Mouse (Mus musculus): ENCODE measurements at regions not wholly inside any gene's neighbourhood (a gene's known extent, or its start where the extent isn't known, plus 50 kb on each side); places are given as distances from the start of the nearest gene placed in this dataset.

DNA sequence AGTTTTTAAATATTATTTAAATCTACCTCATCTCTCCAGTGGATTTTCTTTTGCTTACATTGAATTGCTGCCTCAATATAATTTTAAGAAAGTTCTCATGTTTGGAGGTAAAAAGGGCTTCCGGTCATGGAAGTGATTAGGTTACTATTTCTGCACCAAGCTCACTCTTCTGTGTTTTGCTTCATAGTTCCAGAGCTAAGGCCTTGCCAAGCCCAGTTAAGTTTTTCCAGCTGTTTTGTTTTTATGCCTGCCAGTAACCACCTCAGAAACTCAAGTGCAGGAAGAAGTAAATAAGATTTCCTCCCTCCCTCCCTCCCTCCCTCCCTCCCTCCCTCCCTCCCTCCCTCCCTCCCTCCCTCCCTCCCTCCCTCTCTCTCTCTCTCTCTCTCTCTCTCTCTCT is 2466.1 kb downstream of the Poteg start:
- WGBS = 50% methylated on average over 1 of the region's 1 CpGs
- no peaks in the 10 kb centered on the region for H3K27me3 ChIP-seq (ENCODE audit: control insufficient read depth, insufficient read depth, low read length)
- no peak overlapping the region for H3K4me3 ChIP-seq (ENCODE audit: low read depth, low read length)
- no peak for ATAC-seq (replicated peaks; ENCODE audit: insufficient number of reproducible peaks, low FRiP score, low TSS enrichment, low read depth)
- H3K36me3 ChIP-seq (replicated peaks; ENCODE audit: control insufficient read depth, insufficient read depth, low read depth, low read length) = no peaks in the 10 kb centered on the region
- no peaks in the 10 kb centered on the region for H3K9me3 ChIP-seq (replicated peaks; ENCODE audit: control insufficient read depth, low read length)
- H3K4me2 ChIP-seq (ENCODE audit: low read depth, low read length) = no peak overlapping the region
- H3K27ac ChIP-seq (replicated peaks; ENCODE audit: low read depth, low read length) = no peak overlapping the region
- no peaks in the 10 kb centered on the region for H3K4me1 ChIP-seq (ENCODE audit: control insufficient read depth, insufficient read depth, low read length)
- no peak overlapping the region for H3K9ac ChIP-seq (replicated peaks; ENCODE audit: low read length)
- peak; percentile 60 for DNase-seq (ENCODE audit: low spot score)

GRCm38 (mm10) chr8:29920486-29920885 is 2473.0 kb downstream of the Poteg start:
- H3K27ac ChIP-seq (replicated peaks; ENCODE audit: low read depth, low read length) = no peak overlapping the region
- H3K36me3 ChIP-seq (replicated peaks; ENCODE audit: control insufficient read depth, insufficient read depth, low read depth, low read length) = no peaks in the 10 kb centered on the region
- no peak overlapping the region for H3K4me3 ChIP-seq (ENCODE audit: low read depth, low read length)
- DNase-seq (ENCODE audit: low spot score) (no peak), ATAC-seq (replicated peaks; ENCODE audit: insufficient number of reproducible peaks, low FRiP score, low TSS enrichment, low read depth) (no peak)
- H3K4me2 ChIP-seq (ENCODE audit: low read depth, low read length) = no peak overlapping the region
- H3K9ac ChIP-seq (replicated peaks; ENCODE audit: low read length) = no peak overlapping the region
- WGBS = 82% methylated on average over 2 of the region's 2 CpGs
- H3K9me3 ChIP-seq (replicated peaks; ENCODE audit: control insufficient read depth, low read length) = no peaks in the 10 kb centered on the region
- H3K27me3 ChIP-seq (ENCODE audit: control insufficient read depth, insufficient read depth, low read length) = no peaks in the 10 kb centered on the region
- no peaks in the 10 kb centered on the region for H3K4me1 ChIP-seq (ENCODE audit: control insufficient read depth, insufficient read depth, low read length)

- no peaks in the 10 kb centered on the region for H3K4me1 ChIP-seq (ENCODE audit: control insufficient read depth, insufficient read depth, low read length)
- no peak for DNase-seq (ENCODE audit: low spot score)
- no peaks in the 10 kb centered on the region for H3K27me3 ChIP-seq (ENCODE audit: control insufficient read depth, insufficient read depth, low read length)
- no peaks in the 10 kb centered on the region for H3K36me3 ChIP-seq (replicated peaks; ENCODE audit: control insufficient read depth, insufficient read depth, low read depth, low read length)
- H3K4me3 ChIP-seq (ENCODE audit: low read depth, low read length) = no peak overlapping the region
- no peak for ATAC-seq (replicated peaks; ENCODE audit: insufficient number of reproducible peaks, low FRiP score, low TSS enrichment, low read depth)
- no peak overlapping the region for H3K9ac ChIP-seq (replicated peaks; ENCODE audit: low read length)
- H3K4me2 ChIP-seq (ENCODE audit: low read depth, low read length) = no peak overlapping the region
- no peak overlapping the region for H3K27ac ChIP-seq (replicated peaks; ENCODE audit: low read depth, low read length)
- WGBS = 89% methylated on average over 4 of the region's 4 CpGs
- H3K9me3 ChIP-seq (replicated peaks; ENCODE audit: control insufficient read depth, low read length) = no peaks in the 10 kb centered on the region
Measured at GRCm38 (mm10) chr8:29928257-29928656, 2480.8 kb downstream of the Poteg start.

DNA sequence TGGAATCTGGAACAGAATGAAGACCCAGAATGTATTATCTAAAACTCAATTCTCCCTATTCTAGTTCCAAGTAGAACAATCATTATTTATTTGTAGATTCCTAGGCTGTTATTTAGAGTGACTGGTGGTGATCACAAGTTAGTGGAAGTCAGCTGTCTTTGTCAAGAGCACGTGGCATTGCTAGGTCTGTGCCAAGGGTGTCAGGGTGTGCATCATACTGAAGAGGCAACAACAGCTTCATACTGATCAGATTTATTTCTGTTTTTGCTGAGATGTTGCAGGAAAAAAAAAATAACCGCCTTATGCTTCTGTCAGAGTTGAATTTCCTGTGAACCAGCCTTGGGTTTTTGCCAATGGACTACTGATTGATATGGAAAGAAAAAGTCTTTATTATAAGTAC is 2513.9 kb downstream of the Poteg start:
- no peak for DNase-seq (ENCODE audit: low spot score)
- no peaks in the 10 kb centered on the region for H3K9me3 ChIP-seq (replicated peaks; ENCODE audit: control insufficient read depth, low read length)
- no peak overlapping the region for H3K27ac ChIP-seq (replicated peaks; ENCODE audit: low read depth, low read length)
- WGBS = 87% methylated on average over 2 of the region's 2 CpGs
- H3K4me3 ChIP-seq (ENCODE audit: low read depth, low read length) = no peak overlapping the region
- H3K4me2 ChIP-seq (ENCODE audit: low read depth, low read length) = no peak overlapping the region
- H3K36me3 ChIP-seq (replicated peaks; ENCODE audit: control insufficient read depth, insufficient read depth, low read depth, low read length) = no peaks in the 10 kb centered on the region
- H3K9ac ChIP-seq (replicated peaks; ENCODE audit: low read length) = no peak overlapping the region
- no peaks in the 10 kb centered on the region for H3K27me3 ChIP-seq (ENCODE audit: control insufficient read depth, insufficient read depth, low read length)
- no peak for ATAC-seq (replicated peaks; ENCODE audit: insufficient number of reproducible peaks, low FRiP score, low TSS enrichment, low read depth)
- H3K4me1 ChIP-seq (ENCODE audit: control insufficient read depth, insufficient read depth, low read length) = no peaks in the 10 kb centered on the region

DNA sequence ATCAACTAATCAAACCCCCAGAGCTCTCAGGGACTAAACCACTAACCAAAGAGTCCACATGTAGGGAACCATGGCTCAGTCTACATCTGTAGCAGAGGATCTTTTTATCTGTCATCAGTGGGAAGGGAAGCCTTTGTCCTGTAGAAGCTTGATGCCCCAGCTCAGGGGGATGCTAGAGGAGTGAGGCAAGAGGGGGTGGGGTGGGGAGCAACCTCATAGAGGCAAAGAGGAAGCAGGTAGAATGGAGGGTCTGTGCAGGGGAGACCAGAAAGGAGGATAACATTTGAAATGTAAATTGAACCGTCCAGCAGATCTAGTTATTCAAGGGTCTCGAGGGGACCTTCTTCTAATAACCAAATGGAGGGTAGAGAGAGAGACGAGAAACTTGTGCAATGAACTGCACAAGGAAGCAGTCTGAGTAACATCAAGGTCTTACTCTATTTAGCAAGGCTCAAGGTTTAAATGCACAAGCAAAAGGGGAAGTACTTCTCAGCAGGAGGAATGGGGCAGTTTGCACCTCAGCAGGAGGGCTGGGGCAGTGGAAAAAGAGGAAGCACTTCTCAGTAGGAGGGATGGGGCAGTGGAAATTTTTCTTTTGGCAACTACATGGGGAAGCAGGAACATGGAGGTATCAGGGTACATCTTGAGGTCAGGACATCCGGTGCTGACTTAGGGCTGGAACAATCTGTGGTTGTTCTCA is 2529.3 kb downstream of the Poteg start:
- no peak overlapping the region for H3K4me2 ChIP-seq (ENCODE audit: low read depth, low read length)
- no peak overlapping the region for H3K4me3 ChIP-seq (ENCODE audit: low read depth, low read length)
- no peaks in the 10 kb centered on the region for H3K27me3 ChIP-seq (ENCODE audit: control insufficient read depth, insufficient read depth, low read length)
- no peak overlapping the region for H3K27ac ChIP-seq (replicated peaks; ENCODE audit: low read depth, low read length)
- ATAC-seq (replicated peaks; ENCODE audit: insufficient number of reproducible peaks, low FRiP score, low TSS enrichment, low read depth) (no peak), DNase-seq (ENCODE audit: low spot score) (no peak)
- H3K9ac ChIP-seq (replicated peaks; ENCODE audit: low read length) = no peak overlapping the region
- H3K9me3 ChIP-seq (replicated peaks; ENCODE audit: control insufficient read depth, low read length) = no peaks in the 10 kb centered on the region
- H3K4me1 ChIP-seq (ENCODE audit: control insufficient read depth, insufficient read depth, low read length) = no peaks in the 10 kb centered on the region
- H3K36me3 ChIP-seq (replicated peaks; ENCODE audit: control insufficient read depth, insufficient read depth, low read depth, low read length) = no peaks in the 10 kb centered on the region
- 65% methylated on average over 4 of the region's 4 CpGs for WGBS

- Histone ChIP-seq H3K4me3 (ENCODE audit: low read depth, low read length) (no peak overlapping the region), H3K36me3 (replicated peaks; ENCODE audit: control insufficient read depth, insufficient read depth, low read depth, low read length) (no peaks in the 10 kb centered on the region), H3K4me1 (ENCODE audit: control insufficient read depth, insufficient read depth, low read length) (no peaks in the 10 kb centered on the region), H3K4me2 (ENCODE audit: low read depth, low read length) (no peak overlapping the region), H3K9me3 (replicated peaks; ENCODE audit: control insufficient read depth, low read length) (no peaks in the 10 kb centered on the region), H3K27me3 (ENCODE audit: control insufficient read depth, insufficient read depth, low read length) (no peaks in the 10 kb centered on the region), H3K27ac (replicated peaks; ENCODE audit: low read depth, low read length) (no peak overlapping the region), H3K9ac (replicated peaks; ENCODE audit: low read length) (no peak overlapping the region)
- ATAC-seq (replicated peaks; ENCODE audit: insufficient number of reproducible peaks, low FRiP score, low TSS enrichment, low read depth) (no peak), DNase-seq (ENCODE audit: low spot score) (no peak)
- 66% methylated on average over 10 of the region's 10 CpGs for WGBS
Measured at GRCm38 (mm10) chr8:29978585-29979505, 2531.4 kb downstream of the Poteg start.

GRCm38 (mm10) chr8:29992549-29992948 is 2545.1 kb downstream of the Poteg start:
- WGBS = 84% methylated on average over 2 of the region's 2 CpGs
- no peaks in the 10 kb centered on the region for H3K4me1 ChIP-seq (ENCODE audit: control insufficient read depth, insufficient read depth, low read length)
- H3K9ac ChIP-seq (replicated peaks; ENCODE audit: low read length) = no peak overlapping the region
- H3K4me3 ChIP-seq (ENCODE audit: low read depth, low read length) = no peak overlapping the region
- H3K4me2 ChIP-seq (ENCODE audit: low read depth, low read length) = no peak overlapping the region
- H3K9me3 ChIP-seq (replicated peaks; ENCODE audit: control insufficient read depth, low read length) = no peaks in the 10 kb centered on the region
- DNase-seq (ENCODE audit: low spot score) = no peak
- no peaks in the 10 kb centered on the region for H3K27me3 ChIP-seq (ENCODE audit: control insufficient read depth, insufficient read depth, low read length)
- ATAC-seq (replicated peaks; ENCODE audit: insufficient number of reproducible peaks, low FRiP score, low TSS enrichment, low read depth) = no peak
- no peak overlapping the region for H3K27ac ChIP-seq (replicated peaks; ENCODE audit: low read depth, low read length)
- H3K36me3 ChIP-seq (replicated peaks; ENCODE audit: control insufficient read depth, insufficient read depth, low read depth, low read length) = no peaks in the 10 kb centered on the region

DNA sequence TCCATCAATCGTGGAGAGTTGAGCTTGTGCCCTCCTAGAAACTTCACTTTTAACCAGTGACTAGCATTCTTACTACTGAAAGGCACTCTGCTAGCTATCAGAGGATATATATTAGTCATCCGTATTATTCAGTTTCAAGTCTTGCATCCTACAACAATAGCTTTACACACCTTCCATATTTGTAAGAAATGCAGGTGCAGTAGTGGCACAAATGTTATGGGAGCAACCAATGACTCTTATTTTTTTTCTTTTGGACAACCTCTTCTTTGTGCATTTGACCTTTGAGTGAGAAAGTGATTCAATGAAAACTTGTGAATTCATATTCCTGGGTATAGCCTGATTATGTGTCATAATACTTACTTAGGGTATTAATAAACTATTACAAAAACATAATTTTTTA is 2551.9 kb downstream of the Poteg start:
- WGBS = 87% methylated on average over 2 of the region's 2 CpGs
- no peaks in the 10 kb centered on the region for H3K36me3 ChIP-seq (replicated peaks; ENCODE audit: control insufficient read depth, insufficient read depth, low read depth, low read length)
- DNase-seq (ENCODE audit: low spot score) (no peak), ATAC-seq (replicated peaks; ENCODE audit: insufficient number of reproducible peaks, low FRiP score, low TSS enrichment, low read depth) (no peak)
- no peaks in the 10 kb centered on the region for H3K27me3 ChIP-seq (ENCODE audit: control insufficient read depth, insufficient read depth, low read length)
- no peak overlapping the region for H3K4me2 ChIP-seq (ENCODE audit: low read depth, low read length)
- H3K4me1 ChIP-seq (ENCODE audit: control insufficient read depth, insufficient read depth, low read length) = no peaks in the 10 kb centered on the region
- H3K9ac ChIP-seq (replicated peaks; ENCODE audit: low read length) = no peak overlapping the region
- H3K4me3 ChIP-seq (ENCODE audit: low read depth, low read length) = no peak overlapping the region
- no peak overlapping the region for H3K27ac ChIP-seq (replicated peaks; ENCODE audit: low read depth, low read length)
- H3K9me3 ChIP-seq (replicated peaks; ENCODE audit: control insufficient read depth, low read length) = no peaks in the 10 kb centered on the region

All from embryonic facial prominence, embryonic 11.5 days (tissue).